Mouse (Mus musculus): Measurements from ENCODE around the gene Igf2bp3. TPM values are rescaled to one million over a fixed set of nuclear protein-coding genes. Genes with fewer than 3 reads are reported as not detected.

Gene Igf2bp3
- polyA plus RNA-seq, 1 experiment: 1.3 TPM

DNA sequence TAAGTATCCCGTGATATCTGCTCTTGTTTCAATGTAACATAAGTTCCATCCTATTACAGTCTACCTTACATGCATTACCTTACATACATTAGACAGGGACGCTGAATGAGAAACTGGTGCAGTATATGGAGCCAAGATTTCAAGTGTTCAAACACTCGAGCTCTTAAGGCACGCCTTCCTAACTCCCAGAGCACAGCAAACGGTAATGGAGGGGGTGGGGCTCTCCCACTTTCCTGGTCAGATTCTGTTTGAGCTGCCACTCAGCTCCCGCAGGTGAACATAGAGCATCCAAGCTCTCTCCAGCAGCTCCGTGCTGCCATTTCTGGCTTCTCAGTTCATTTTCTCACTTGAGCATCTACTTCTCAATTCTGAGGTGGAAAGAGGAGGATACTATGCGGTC is 96.3 kb downstream of the Igf2bp3 start:
- Histone ChIP-seq H3K27ac (ENCODE audit: control insufficient read depth, insufficient read depth, low read length) (no peak overlapping the region), H3K4me3 (ENCODE audit: control insufficient read depth, insufficient read depth, low read length) (no peak overlapping the region), H3K27me3 (ENCODE audit: control insufficient read depth, insufficient read depth, low read length) (no peaks in the 10 kb centered on the region), H3K4me1 (replicated peaks; ENCODE audit: control insufficient read depth, insufficient read depth, low read length) (peaks cover 9% of the 10 kb centered on the region), H3K36me3 (ENCODE audit: control insufficient read depth, insufficient read depth, low read length) (no peaks in the 10 kb centered on the region)
- WGBS: 91% methylated on average over 8 of the region's 8 CpGs
- TF ChIP-seq POLR2A (IDR thresholded peaks at IDR 0.05; ENCODE audit: control insufficient read depth, extremely low read depth, insufficient read depth, low read length, poor library complexity): no peak
- TF ChIP-seq CTCF (IDR thresholded peaks at IDR 0.05; ENCODE audit: borderline replicate concordance, control insufficient read depth, extremely low read depth, insufficient read depth, low read length, poor library complexity): no peak
- DNase-seq: no peak

- 94% methylated on average over 8 of the region's 8 CpGs for WGBS
- no peak for DNase-seq
- TF ChIP-seq POLR2A (IDR thresholded peaks at IDR 0.05; ENCODE audit: control insufficient read depth, extremely low read depth, insufficient read depth, low read length, poor library complexity): no peak
- no peak for TF ChIP-seq CTCF (IDR thresholded peaks at IDR 0.05; ENCODE audit: borderline replicate concordance, control insufficient read depth, extremely low read depth, insufficient read depth, low read length, poor library complexity)
- peaks cover 9% of the 10 kb centered on the region for H3K4me1 ChIP-seq (replicated peaks; ENCODE audit: control insufficient read depth, insufficient read depth, low read length)
- no peaks in the 10 kb centered on the region for H3K36me3 ChIP-seq (ENCODE audit: control insufficient read depth, insufficient read depth, low read length)
- no peaks in the 10 kb centered on the region for H3K27me3 ChIP-seq (ENCODE audit: control insufficient read depth, insufficient read depth, low read length)
- H3K4me3 ChIP-seq (ENCODE audit: control insufficient read depth, insufficient read depth, low read length): no peak overlapping the region
- H3K27ac ChIP-seq (ENCODE audit: control insufficient read depth, insufficient read depth, low read length): no peak overlapping the region
Measured at GRCm38 (mm10) chr6:49116241-49116640, 98.5 kb downstream of the Igf2bp3 start.

- TF ChIP-seq POLR2A (IDR thresholded peaks at IDR 0.05; ENCODE audit: control insufficient read depth, extremely low read depth, insufficient read depth, low read length, poor library complexity): no peak
- no peak for TF ChIP-seq CTCF (IDR thresholded peaks at IDR 0.05; ENCODE audit: borderline replicate concordance, control insufficient read depth, extremely low read depth, insufficient read depth, low read length, poor library complexity)
- 66% methylated on average over 5 of the region's 5 CpGs for WGBS
- no peaks in the 10 kb centered on the region for H3K27me3 ChIP-seq (ENCODE audit: control insufficient read depth, insufficient read depth, low read length)
- no peak for DNase-seq
- H3K36me3 ChIP-seq (ENCODE audit: control insufficient read depth, insufficient read depth, low read length): no peaks in the 10 kb centered on the region
- H3K4me3 ChIP-seq (ENCODE audit: control insufficient read depth, insufficient read depth, low read length): no peak overlapping the region
- peaks cover 9% of the 10 kb centered on the region for H3K4me1 ChIP-seq (replicated peaks; ENCODE audit: control insufficient read depth, insufficient read depth, low read length)
- H3K27ac ChIP-seq (ENCODE audit: control insufficient read depth, insufficient read depth, low read length): no peak overlapping the region
Measured at GRCm38 (mm10) chr6:49115550-49115949, 99.2 kb downstream of the Igf2bp3 start.

GRCm38 (mm10) chr6:49114457-49114856 is 100.3 kb downstream of the Igf2bp3 start:
- Histone ChIP-seq H3K27me3 (ENCODE audit: control insufficient read depth, insufficient read depth, low read length) (no peaks in the 10 kb centered on the region), H3K4me3 (ENCODE audit: control insufficient read depth, insufficient read depth, low read length) (no peak overlapping the region), H3K36me3 (ENCODE audit: control insufficient read depth, insufficient read depth, low read length) (no peaks in the 10 kb centered on the region), H3K4me1 (replicated peaks; ENCODE audit: control insufficient read depth, insufficient read depth, low read length) (peaks cover 5% of the 10 kb centered on the region; the same call in 1 of the 2 replicates), H3K27ac (ENCODE audit: control insufficient read depth, insufficient read depth, low read length) (no peak overlapping the region)
- TF ChIP-seq POLR2A (IDR thresholded peaks at IDR 0.05; ENCODE audit: control insufficient read depth, extremely low read depth, insufficient read depth, low read length, poor library complexity): no peak
- TF ChIP-seq CTCF (IDR thresholded peaks at IDR 0.05; ENCODE audit: borderline replicate concordance, control insufficient read depth, extremely low read depth, insufficient read depth, low read length, poor library complexity): no peak
- 97% methylated on average over 6 of the region's 6 CpGs for WGBS
- DNase-seq: no peak

DNA sequence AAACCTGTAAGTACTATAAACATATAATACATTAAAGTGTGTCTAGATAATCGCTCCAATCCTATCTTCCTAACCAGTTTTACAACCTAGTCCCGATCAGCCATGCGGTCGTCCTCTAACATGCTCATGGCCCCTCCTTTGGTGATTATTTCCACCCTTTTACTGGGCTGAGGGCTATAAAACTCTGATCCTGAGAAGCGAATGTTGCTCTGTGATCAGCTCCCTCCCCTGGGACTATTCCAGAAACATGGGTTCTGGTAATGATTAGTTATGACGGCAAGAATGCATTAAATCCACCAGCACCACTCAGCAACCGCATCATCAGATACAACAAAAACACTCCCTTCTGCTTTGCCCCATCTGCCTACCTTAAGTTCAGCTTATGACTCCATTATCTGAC is 100.9 kb downstream of the Igf2bp3 start:
- TF ChIP-seq POLR2A (IDR thresholded peaks at IDR 0.05; ENCODE audit: control insufficient read depth, extremely low read depth, insufficient read depth, low read length, poor library complexity): no peak
- TF ChIP-seq CTCF (IDR thresholded peaks at IDR 0.05; ENCODE audit: borderline replicate concordance, control insufficient read depth, extremely low read depth, insufficient read depth, low read length, poor library complexity): no peak
- Histone ChIP-seq H3K4me3 (ENCODE audit: control insufficient read depth, insufficient read depth, low read length) (no peak overlapping the region), H3K4me1 (replicated peaks; ENCODE audit: control insufficient read depth, insufficient read depth, low read length) (peaks cover 5% of the 10 kb centered on the region; the same call in 1 of the 2 replicates), H3K27me3 (ENCODE audit: control insufficient read depth, insufficient read depth, low read length) (no peaks in the 10 kb centered on the region), H3K36me3 (ENCODE audit: control insufficient read depth, insufficient read depth, low read length) (no peaks in the 10 kb centered on the region), H3K27ac (ENCODE audit: control insufficient read depth, insufficient read depth, low read length) (no peak overlapping the region)
- WGBS: 96% methylated on average over 7 of the region's 7 CpGs
- DNase-seq: no peak

GRCm38 (mm10) chr6:49109196-49109595 is 105.6 kb downstream of the Igf2bp3 start:
- TF ChIP-seq CTCF (IDR thresholded peaks at IDR 0.05; ENCODE audit: borderline replicate concordance, control insufficient read depth, extremely low read depth, insufficient read depth, low read length, poor library complexity) (no peak), POLR2A (IDR thresholded peaks at IDR 0.05; ENCODE audit: control insufficient read depth, extremely low read depth, insufficient read depth, low read length, poor library complexity) (no peak)
- no peaks in the 10 kb centered on the region for H3K4me1 ChIP-seq (replicated peaks; ENCODE audit: control insufficient read depth, insufficient read depth, low read length)
- WGBS: 92% methylated on average over 2 of the region's 2 CpGs
- no peak for DNase-seq
- H3K4me3 ChIP-seq (ENCODE audit: control insufficient read depth, insufficient read depth, low read length): no peak overlapping the region
- H3K36me3 ChIP-seq (ENCODE audit: control insufficient read depth, insufficient read depth, low read length): no peaks in the 10 kb centered on the region
- H3K27ac ChIP-seq (ENCODE audit: control insufficient read depth, insufficient read depth, low read length): no peak overlapping the region
- no peaks in the 10 kb centered on the region for H3K27me3 ChIP-seq (ENCODE audit: control insufficient read depth, insufficient read depth, low read length)
